Mouse (Mus musculus): ENCODE data around the gene Etfbkmt.
A peak's percentile ranks its signal among the peaks of the same experiment; 100 is the strongest.
"Not testable (repeated sequence)": the region's sequence is repeated elsewhere in the genome, so short reads cannot be mapped to it uniquely, and the experiment has no call there.

Etfbkmt gene

DNA sequence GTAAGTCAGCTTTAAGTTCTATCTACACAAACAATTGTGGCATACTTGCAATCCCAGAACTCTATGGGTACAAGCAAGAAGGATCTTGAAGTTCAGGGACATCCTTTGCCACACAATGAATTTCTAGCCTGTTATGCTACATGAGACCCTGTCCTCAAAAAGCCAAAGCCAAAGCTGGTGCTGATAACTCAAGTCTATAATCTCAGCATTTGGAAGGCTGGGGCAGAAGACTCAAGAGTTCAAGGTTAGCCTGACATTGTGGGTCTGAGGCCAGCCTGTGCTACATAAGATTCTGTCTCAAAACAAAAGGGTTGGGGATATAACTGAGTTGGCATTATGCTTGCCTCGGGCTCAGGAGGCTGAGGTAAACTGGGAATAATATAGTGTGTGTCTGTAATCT lies 47.7 kb downstream of the Etfbkmt start:
- no peak for DNase-seq (ENCODE audit: low read depth)

DNA sequence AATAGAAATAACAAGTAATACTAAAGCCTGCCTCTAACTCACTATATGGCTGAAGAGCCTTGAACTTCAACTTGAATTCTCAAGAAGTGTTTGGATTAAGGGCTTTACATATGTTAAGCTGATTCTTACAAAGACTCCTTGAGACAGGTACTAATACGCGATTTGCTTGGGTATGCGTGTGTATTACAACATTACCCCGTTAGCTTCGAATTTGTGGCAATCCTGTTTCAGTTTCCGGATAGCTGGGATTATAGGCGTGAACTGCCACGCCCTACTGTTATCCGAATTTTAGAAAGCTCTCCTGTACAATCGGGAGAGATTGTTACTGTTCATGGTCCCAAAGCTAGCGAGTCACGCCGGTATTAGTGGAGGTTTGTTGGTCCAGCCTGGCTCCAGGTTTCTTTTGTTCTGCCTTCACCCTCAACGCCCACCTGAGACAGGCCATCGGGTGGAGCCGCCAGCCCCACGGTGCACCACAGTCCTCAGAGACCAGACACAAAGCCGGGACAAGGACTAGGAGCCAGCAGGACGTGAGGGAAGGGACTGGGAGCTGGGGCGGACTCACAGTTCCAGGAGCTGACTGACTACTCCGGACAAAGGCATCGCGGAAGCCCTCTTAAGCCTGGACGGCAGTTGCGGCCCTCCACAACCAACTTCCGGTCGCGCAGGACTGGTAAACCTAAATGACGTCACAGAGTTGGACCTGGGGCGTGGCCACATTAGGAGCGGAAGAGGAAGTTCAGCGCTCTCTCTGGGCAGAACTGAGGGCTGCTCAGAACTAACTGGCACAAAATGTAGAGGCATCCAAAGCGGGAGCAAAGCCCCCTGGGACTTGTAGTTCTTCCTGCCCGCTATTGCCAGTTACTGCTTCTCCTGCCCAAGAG lies 48.6 kb downstream of the Etfbkmt start, which contains the start of gene Amn1:
Amn1 (minus strand) TSS at position 672 of the 884 bp plus-strand sequence.
- DNase-seq (ENCODE audit: low read depth): peak; percentile 99

DNA sequence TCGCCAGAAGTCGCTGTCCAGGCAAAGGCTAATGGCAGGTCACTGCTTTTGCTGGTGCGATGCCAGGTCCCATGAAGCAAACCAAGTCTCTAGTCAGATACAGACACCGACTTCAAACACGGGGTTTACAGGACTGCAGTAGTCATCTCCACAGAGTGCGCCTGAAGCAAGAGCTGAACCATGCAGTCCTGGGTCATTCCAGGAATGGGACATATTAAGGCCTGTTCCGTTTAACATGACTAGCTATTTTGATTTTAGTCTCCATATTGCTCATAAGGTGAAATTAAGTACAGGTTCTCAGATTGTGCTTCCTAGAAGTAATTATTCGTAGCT lies 49.2 kb downstream of the Etfbkmt start:
- no peak for DNase-seq (ENCODE audit: low read depth)

DNA sequence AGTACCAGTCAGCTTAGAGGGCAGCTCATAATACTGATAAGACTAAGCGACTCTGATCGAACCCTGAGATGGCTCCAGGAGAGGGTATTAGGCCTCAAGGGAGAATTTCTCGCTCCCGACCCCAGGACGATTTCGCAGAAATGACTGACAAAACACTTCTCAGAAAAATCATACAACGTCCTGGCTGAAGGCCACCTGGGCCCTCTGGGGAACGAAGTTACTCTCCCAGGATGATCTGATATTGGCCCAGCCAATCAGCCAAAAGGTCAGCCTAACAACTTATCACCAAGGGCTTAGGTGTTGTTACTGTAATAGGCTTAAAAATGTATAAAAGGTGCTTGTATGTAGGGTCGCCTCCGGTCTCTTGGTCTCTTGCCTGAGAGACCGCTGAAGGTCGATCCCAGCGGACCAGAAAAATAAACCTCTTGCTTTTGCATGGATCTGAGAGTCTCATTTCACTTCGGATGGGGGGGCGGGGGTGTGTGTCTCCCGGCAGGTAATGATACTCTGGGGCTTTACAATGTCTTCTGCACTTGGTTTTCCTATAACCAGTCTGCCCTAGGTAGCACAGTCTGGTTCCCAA lies 49.8 kb downstream of the Etfbkmt start:
- DNase-seq (ENCODE audit: low read depth): no peak

DNA sequence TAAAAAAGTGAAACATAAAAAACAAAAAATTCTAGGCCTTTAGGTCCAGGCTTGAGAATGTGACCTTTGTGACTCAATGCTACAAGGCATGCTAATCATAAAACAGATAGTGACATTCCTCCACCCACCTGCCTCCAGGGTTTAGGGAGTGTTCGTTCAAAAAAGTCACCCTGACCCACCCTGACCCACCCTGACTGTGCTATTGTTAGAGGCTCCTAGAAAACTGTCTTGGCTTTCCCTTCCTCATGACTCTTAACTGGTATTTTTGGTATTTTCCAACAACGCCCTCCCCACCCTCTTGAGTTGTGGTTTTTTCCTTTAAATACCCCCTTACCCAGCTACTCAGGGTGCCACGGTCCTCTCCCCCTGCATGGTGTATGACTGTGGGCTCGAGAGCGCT lies 52.3 kb downstream of the Etfbkmt start:
- DNase-seq (ENCODE audit: low read depth): not testable (repeated sequence)

DNA sequence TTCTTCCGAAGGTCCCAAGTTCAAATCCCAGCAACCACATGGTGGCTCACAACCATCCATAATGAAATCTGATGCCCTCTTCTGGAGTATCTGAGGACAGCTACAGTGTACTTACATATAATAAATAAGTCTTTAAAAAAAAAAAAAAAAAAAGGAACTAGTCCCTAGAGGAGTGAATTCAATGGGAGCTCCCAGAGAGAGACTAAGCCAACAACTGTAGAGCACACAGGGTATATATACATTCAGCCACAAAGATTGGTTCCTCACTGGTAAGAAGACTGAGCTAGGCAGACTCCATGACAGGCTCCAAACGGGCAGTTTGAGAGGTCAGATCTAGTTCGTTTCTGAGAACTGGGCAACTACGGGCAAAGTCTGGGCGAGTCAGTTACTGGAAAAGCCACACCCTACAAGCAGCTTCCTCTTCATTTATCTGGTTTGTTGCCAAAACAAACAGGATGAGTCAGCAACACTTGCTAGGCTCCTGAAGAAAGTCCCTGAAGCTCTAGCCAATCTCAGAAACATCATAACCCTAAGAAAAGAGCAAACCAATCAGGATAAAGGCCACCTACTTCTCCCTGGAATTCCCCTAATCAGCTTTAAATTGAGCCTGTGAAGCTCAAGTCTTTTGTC lies 53.7 kb downstream of the Etfbkmt start:
- peak; percentile 93 for DNase-seq (ENCODE audit: low read depth)

DNA sequence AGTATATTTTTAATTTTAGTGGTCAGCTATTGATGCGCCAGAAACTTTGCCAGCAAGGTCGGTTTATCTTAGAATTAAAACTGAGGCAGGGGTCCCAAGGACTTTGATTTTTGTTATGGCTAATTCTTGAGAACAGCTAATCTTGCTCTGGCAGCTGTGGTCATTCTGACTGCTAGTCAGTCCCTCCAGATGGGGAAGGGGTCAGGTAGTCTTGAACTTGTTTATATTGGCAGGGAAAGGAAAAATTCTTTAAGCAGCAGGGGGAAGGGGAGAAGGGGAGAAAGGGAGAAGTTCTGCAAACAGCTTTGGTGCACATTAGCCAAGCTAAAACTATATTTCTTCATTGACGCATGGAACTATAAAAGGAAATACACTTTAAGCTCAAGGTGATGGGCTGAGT lies 57.5 kb downstream of the Etfbkmt start:
- DNase-seq (ENCODE audit: low read depth): peak; percentile 57

DNA sequence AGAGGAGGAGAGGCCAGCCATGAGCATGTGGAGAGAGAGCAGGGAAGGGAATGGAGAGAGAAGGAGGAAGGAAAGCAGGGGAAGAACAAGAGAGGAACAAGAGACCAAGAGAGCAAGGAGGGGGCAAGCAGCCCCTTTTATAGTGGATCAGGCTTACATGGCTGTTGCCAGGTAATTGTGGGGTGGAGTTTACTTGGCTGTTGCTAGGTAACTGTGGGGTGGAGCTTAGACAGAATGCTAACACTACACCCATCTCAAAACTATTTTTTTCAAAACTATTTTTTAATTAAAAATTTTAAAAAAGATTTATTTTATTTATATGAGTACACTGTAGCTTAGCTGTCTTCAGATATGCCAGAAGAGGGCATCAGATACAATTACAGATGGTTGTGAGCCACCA lies 58.9 kb downstream of the Etfbkmt start:
- DNase-seq (ENCODE audit: low read depth): no peak

Measured in NIH3T3 (cell line).